Mouse (Mus musculus): ENCODE data around the gene Scgb1b11.
"Not testable (repeated sequence)": the region's sequence is repeated elsewhere in the genome, so short reads cannot be mapped to it uniquely, and the experiment has no call there.

Gene Scgb1b11
- long read RNA-seq, experiment 1: 0 reads
- long read RNA-seq, experiment 2: 0 reads

DNA sequence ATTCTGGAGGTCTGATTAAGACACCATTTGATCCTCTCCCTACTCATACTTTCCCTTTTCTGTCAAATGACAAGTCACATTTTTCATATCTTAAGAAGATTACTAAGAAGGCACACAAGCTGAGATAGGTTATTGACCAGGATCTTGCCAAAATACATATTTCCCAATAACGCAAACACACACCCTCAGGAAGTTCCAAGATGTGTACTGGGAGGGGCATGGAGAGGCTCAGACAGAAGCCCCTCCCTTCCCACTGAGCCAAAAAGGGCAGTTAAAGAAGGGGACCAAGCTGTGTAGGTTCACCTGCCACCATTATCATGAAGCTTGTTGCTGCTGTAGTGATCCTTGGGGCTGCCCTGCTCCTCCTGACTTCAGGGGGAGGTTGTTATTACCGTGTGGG lies at the start of gene Scgb1b11:
Gene Scgb1b11 (plus strand): TSS at position 301 of the 400 bp plus-strand sequence.
- intact Hi-C loops (cut with DNase I): not testable (repeated sequence)

GRCm38 (mm10) chr7:32211045-32211444 lies 11.6 kb upstream of the Scgb1b11 start, which contains the start of gene Scgb2b11:
Gene Scgb2b11 (minus strand): TSS chr7:32211145.
- intact Hi-C loops (cut with DNase I): not testable (repeated sequence)
